Mouse (Mus musculus) embryonic facial prominence, embryonic 15.5 days (tissue): ENCODE results near the gene Zfp280b. TPM values are rescaled to one million over a fixed set of nuclear protein-coding genes. Genes with fewer than 3 reads are reported as not detected.

Experiments used
- ATAC-seq: fragments of 200-750 bp; cut with Nextera tagmentation; 2 replicates; pipeline ENCODE4 v1.8.0; 2017; ENCODE audit warnings: low read depth, moderate TSS enrichment; ENCODE audit not compliant: insufficient number of reproducible peaks, low FRiP score, low TSS enrichment
- H3K27ac ChIP-seq: fragments of 300-500 bp; sonication (generic); replicated peaks from 2 replicates; pipeline ENCODE4 v1.5.1; 2015; ENCODE audit warnings: mild to moderate bottlenecking, inconsistent platforms
- H3K27me3 ChIP-seq: fragments of 300-500 bp; sonication (generic); 2 replicates; pipeline ENCODE4 v1.6.1; 2015; ENCODE audit warnings: inconsistent platforms
- H3K36me3 ChIP-seq: fragments of 300-500 bp; sonication (generic); 2 replicates; pipeline ENCODE4 v1.6.1; 2015; ENCODE audit warnings: mild to moderate bottlenecking, inconsistent platforms
- H3K4me1 ChIP-seq: fragments of 300-500 bp; sonication (generic); 2 replicates; pipeline ENCODE4 v1.6.1; 2015; ENCODE audit warnings: inconsistent platforms
- H3K4me2 ChIP-seq: fragments of 300-500 bp; sonication (generic); replicated peaks from 2 replicates; pipeline ENCODE4 v1.6.1; 2015; ENCODE audit warnings: mild to moderate bottlenecking, inconsistent platforms
- H3K4me3 ChIP-seq: fragments of 300-500 bp; sonication (generic); replicated peaks from 2 replicates; pipeline ENCODE4 v1.5.1; 2015; ENCODE audit warnings: mild to moderate bottlenecking, inconsistent platforms
- H3K9ac ChIP-seq: fragments of 300-500 bp; sonication (generic); 2 replicates; pipeline ENCODE4 v1.6.1; 2015; ENCODE audit warnings: inconsistent platforms
- H3K9me3 ChIP-seq: fragments of 300-500 bp; sonication (generic); replicated peaks from 2 replicates; pipeline ENCODE4 v1.6.1; 2016; ENCODE audit warnings: inconsistent platforms
- WGBS: fragments of 180-500 bp; shearing (Covaris S2); methylation state at CpG from one replicate; pipeline ENCODE4 v1.1.7; 2015; 5-methylcytosine and 5-hydroxymethylcytosine counted together
- polyA plus RNA-seq: library from polyadenylated mRNA; unstranded; fragments of >200 nt; fragmentation: Nextera tagmentation; extraction: Ambion mirVana; gene quantifications from 2 replicates; pipeline ENCODE4 v1.2.1, GENCODE M21; 2015

Zfp280b gene
- polyA plus RNA-seq, 1 experiment from 2014 or later = 16.4 TPM

DNA sequence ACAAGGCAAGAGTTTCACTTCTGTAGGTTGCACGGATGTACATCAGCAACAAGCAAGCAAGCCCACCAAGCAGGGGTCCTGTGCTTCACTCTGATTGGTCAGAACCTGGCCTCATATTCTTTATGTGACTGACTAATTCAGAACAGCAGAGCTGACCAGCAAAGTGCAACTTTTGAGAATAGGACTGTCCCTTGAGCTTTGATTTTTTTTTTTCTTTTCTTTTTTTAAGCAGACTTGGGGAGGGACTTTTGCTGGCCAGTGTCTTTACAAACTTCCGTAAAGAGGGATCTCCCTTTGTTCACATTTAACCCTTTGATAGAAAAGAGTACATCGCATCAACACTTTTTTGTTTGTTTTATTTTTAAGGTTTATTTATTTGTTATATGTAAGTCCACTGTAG is 22.6 kb upstream of the Zfp280b start:
- no peak overlapping the region for H3K4me3 ChIP-seq
- H3K9ac ChIP-seq = no peak overlapping the region
- H3K4me2 ChIP-seq = no peak overlapping the region
- H3K27ac ChIP-seq = no peak overlapping the region
- whole genome bisulfite sequencing = 74% methylated on average over 3 of the region's 3 CpGs
- H3K4me1 ChIP-seq = no peaks in the 10 kb centered on the region
- H3K36me3 ChIP-seq = no peaks in the 10 kb centered on the region
- no peaks in the 10 kb centered on the region for H3K27me3 ChIP-seq
- no peak for ATAC-seq
- no peaks in the 10 kb centered on the region for H3K9me3 ChIP-seq

DNA sequence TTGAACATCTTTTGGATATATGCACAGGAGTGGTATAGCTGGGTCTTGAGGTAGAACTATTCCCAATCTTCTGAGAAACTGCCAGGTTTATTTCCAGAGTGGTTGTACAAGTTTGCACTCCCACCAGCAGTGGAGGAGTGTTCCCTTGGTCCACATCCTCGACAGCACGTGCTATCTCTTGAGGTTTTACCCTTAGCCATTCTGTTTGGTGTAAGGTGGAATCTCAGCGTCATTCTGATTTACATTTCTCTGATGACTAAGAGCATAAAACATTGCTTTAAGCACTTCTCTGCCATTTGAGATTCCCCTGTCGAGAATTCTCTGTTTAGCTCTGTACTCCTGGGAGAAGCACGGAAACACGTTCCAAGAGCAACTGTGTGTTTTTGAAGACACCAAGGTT is 19.5 kb upstream of the Zfp280b start:
- 67% methylated on average over 6 of the region's 6 CpGs for WGBS
- no peak for ATAC-seq
- Histone ChIP-seq H3K4me1 (no peaks in the 10 kb centered on the region), H3K9me3 (no peaks in the 10 kb centered on the region), H3K27ac (no peak overlapping the region), H3K27me3 (no peaks in the 10 kb centered on the region), H3K36me3 (no peaks in the 10 kb centered on the region), H3K4me3 (no peak overlapping the region), H3K4me2 (no peak overlapping the region), H3K9ac (no peak overlapping the region)

DNA sequence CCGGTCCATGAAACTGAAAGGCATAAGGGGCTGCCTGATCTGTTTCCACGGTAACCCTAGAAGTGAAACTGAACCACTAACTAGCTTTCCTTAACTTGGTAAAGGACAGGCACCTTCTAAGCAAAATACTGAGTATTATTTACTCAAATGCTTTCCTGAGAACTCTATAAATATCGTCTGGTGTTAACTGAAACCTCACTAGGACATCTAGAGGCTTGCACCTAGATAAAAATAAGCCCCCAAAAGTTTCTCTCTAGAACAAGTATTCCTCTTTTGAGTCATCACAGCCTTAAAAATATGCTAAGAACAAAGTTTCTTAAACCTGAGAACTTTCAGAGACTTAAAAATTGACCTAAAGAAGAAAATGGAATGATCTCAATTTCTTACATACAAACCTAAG is 15.6 kb upstream of the Zfp280b start:
- Histone ChIP-seq H3K9me3 (no peaks in the 10 kb centered on the region), H3K27ac (no peak overlapping the region), H3K27me3 (no peaks in the 10 kb centered on the region), H3K4me3 (no peak overlapping the region), H3K4me2 (no peak overlapping the region), H3K36me3 (no peaks in the 10 kb centered on the region), H3K4me1 (no peaks in the 10 kb centered on the region), H3K9ac (no peak overlapping the region)
- WGBS = 91% methylated on average over 3 of the region's 3 CpGs
- ATAC-seq = no peak

DNA sequence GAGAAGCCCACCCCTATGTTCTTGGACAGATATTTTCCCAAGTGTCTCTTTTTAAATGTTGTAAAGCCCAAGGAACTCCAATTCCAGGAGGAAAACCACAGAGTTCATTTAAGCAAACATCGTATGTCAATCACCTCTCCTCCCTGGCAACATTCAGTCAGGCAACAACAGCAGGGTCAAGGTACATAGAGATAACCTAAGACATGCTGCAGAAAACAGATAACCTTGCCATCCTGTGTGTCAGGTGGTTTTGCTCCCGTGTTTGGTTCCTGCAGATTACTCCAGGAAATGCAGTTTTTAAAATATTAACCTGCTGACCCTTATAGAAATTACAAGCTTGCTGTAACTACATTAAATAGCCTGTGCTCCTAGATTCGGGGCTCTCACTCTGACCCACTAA is 10.7 kb upstream of the Zfp280b start:
- Histone ChIP-seq H3K9me3 (no peaks in the 10 kb centered on the region), H3K27ac (no peak overlapping the region), H3K9ac (no peak overlapping the region), H3K27me3 (no peaks in the 10 kb centered on the region), H3K4me1 (no peaks in the 10 kb centered on the region), H3K36me3 (no peaks in the 10 kb centered on the region), H3K4me2 (no peak overlapping the region), H3K4me3 (no peak overlapping the region)
- ATAC-seq = no peak
- 68% methylated on average over 3 of the region's 3 CpGs for WGBS

DNA sequence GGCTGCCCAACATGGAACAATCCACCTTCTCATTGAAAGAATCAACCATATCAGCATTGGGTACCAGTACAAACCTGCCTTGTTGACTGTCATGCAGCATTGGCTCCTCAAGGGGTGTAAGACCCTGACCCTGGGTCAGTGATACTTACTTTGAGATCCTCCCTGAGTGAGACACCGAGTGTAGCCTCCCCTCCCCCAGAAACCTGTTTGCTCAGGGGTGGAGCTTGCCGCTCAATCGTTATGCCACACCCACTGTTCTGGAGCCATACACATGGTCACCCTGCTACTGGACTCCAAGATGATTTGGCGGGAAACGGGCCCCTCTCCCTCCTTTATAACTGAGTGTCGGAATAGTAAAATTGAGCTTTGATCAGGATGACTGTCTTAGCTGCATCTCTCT is 8.5 kb upstream of the Zfp280b start:
- ATAC-seq = no peak
- H3K4me3 ChIP-seq = no peak overlapping the region

DNA sequence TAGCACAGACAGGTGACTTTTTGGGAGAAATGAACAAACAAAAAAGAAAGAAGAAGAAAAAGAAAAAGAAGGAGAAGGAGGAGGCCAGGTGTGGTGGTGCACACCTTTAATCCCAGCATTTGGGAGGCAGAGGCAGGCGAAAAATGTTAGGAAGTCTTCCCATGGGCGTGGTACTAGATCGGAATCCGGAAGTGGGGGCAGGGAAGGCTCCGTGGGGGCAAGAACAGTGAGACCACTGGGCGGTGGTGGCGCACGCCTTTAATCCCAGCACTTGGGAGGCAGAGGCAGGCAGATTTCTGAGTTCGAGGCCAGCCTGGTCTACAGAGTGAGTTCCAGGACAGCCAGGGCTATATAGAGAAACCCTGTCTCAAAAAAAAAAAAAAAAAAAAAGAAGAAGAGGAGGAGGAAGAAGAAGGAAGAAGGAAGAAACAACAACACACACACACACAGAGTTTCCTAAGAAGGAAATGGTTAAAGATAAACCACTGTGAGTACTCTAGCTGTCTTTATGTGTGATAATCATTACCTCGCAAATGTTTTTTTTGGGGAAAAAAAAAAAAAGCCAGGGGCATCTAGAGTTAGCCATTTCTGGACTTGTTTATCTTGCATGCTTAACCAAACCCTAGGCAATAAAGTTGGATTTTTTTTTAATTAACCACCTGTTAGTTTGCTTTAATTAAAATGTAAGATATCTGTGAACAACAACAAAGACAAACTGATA is 6.8 kb upstream of the Zfp280b start:
- no peak overlapping the region for H3K9ac ChIP-seq
- 95% methylated on average over 10 of the region's 10 CpGs for WGBS
- H3K27ac ChIP-seq = no peak overlapping the region
- H3K27me3 ChIP-seq = no peaks in the 10 kb centered on the region
- H3K36me3 ChIP-seq = no peaks in the 10 kb centered on the region
- H3K4me3 ChIP-seq = no peak overlapping the region
- no peaks in the 10 kb centered on the region for H3K4me1 ChIP-seq
- no peak for ATAC-seq
- H3K4me2 ChIP-seq = no peak overlapping the region
- H3K9me3 ChIP-seq = no peaks in the 10 kb centered on the region

More for the DNA sequence above, 8.5 kb upstream of the Zfp280b start:
- Histone ChIP-seq H3K9me3 (no peaks in the 10 kb centered on the region), H3K4me2 (no peak overlapping the region), H3K27me3 (no peaks in the 10 kb centered on the region), H3K9ac (no peak overlapping the region), H3K27ac (no peak overlapping the region), H3K36me3 (no peaks in the 10 kb centered on the region), H3K4me1 (no peaks in the 10 kb centered on the region)
- WGBS = 94% methylated on average over 6 of the region's 6 CpGs

DNA sequence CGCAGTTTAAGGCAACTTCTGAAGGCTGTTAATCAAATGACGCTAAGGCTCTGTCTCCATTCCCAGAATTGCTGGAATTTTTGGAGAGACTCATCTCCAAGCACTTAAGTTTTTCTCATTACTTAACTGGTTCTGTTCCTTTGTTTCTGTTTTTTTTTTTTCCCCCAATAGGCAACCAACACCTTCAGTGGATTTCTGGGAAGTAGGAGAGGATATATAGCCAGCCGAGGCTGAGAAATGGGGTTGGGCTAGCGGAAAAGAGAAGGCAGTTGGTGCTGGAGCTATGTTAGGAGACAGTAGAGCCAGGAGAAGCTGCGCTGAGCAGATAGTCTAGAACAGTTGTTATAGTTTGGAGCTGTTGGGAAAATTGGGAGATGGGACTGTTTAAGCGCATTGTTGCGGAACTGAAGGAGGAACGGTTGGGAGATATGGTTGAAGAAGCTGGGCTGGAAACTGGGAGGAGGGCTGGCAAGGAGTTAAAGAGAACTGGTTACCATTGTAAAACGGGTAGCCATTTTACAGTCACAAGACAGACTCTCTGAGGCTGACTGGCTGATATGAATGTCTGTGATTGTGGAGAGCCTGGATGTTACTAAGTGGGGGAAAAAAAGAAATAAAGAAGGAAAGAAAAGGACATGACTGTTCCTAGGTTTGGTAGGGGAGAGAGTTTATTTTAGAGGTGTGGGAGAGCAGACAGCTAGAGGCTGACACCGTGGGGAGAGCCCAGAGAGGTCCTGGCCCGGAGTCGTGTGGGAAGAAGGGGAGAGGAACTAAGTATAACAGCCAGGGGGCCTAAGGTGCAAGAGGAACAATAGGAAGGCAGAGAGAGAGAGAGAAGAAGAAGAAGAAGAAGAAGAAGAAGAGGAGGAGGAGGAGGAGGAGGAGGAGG is 5.1 kb upstream of the Zfp280b start:
- no peaks in the 10 kb centered on the region for H3K27me3 ChIP-seq
- no peaks in the 10 kb centered on the region for H3K4me1 ChIP-seq
- WGBS = 61% methylated on average over 12 of the region's 12 CpGs

DNA sequence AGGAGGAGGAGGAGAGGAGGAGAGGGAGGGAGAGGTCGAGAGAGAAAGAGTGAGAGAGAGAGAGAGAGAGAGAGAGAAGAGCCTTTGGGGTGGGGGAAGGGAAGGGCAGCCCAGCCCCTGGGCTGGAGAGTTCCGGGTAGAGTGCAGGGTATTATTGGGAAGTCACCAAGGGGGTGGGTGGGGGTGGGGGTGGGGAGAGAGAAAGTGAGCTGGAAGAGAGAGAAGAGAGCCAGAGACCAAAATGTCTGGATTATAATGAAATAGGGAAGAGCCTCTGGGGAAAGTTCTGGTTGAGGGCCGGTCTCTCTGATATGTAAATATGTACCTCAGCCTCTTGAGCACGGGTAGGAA is 4.5 kb upstream of the Zfp280b start:
- Histone ChIP-seq H3K9ac (no peak overlapping the region), H3K36me3 (no peaks in the 10 kb centered on the region), H3K9me3 (no peaks in the 10 kb centered on the region), H3K4me2 (no peak overlapping the region), H3K27ac (no peak overlapping the region), H3K4me3 (no peak overlapping the region), H3K4me1 (no peaks in the 10 kb centered on the region), H3K27me3 (no peaks in the 10 kb centered on the region)
- no peak for ATAC-seq
- 16% methylated on average over 4 of the region's 4 CpGs for WGBS

More for the DNA sequence above, 5.1 kb upstream of the Zfp280b start:
- ATAC-seq = no peak
- H3K27ac ChIP-seq = no peak overlapping the region
- H3K4me2 ChIP-seq = no peak overlapping the region
- no peak overlapping the region for H3K9ac ChIP-seq
- no peaks in the 10 kb centered on the region for H3K9me3 ChIP-seq
- H3K4me3 ChIP-seq = no peak overlapping the region
- no peaks in the 10 kb centered on the region for H3K36me3 ChIP-seq

DNA sequence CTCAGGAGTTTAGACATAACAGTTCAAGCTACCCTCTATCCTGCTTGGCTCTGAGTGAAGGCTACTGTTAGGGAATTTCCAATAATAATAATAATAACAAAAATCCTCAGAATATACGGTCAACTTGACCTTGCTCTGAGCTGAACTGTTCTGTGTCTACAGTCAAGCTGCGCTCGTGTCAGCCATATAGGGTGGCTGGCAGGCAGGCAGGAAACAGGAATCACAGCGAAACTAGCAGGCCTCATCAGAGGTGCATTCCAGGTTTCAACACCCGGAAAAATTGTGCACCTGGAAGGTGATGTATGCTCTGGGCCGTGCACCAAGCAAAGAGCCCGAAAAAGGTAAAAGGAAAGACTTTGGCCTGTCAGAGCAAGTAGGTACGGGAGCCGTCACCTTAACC is 4.1 kb upstream of the Zfp280b start:
- 61% methylated on average over 9 of the region's 9 CpGs for WGBS
- Histone ChIP-seq H3K27ac (no peak overlapping the region), H3K4me2 (no peak overlapping the region), H3K4me3 (no peak overlapping the region), H3K36me3 (no peaks in the 10 kb centered on the region), H3K27me3 (no peaks in the 10 kb centered on the region), H3K9me3 (no peaks in the 10 kb centered on the region), H3K4me1 (no peaks in the 10 kb centered on the region), H3K9ac (no peak overlapping the region)
- ATAC-seq = no peak

DNA sequence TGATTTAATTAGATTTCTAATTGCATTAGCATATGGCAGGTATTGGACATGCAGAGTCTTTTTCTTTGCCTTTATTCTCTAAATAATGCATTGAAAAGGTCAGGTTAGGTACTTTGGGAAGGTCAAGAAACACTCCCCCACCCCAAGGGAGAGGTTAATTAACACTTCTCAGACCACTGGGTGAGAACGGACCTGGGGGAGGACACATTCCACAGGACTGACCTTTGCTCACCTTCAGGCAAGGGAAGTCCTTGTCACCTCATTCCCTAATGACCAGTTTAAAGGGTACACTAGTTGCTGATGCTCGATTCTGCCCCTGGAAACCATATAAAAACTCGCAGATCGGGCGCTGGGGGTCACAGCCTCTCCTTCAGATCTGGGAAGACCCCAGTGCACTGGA is 3.2 kb upstream of the Zfp280b start:
- Histone ChIP-seq H3K27me3 (no peaks in the 10 kb centered on the region), H3K4me1 (no peaks in the 10 kb centered on the region), H3K36me3 (no peaks in the 10 kb centered on the region), H3K4me2 (no peak overlapping the region), H3K9ac (no peak overlapping the region), H3K9me3 (no peaks in the 10 kb centered on the region), H3K27ac (no peak overlapping the region), H3K4me3 (no peak overlapping the region)
- ATAC-seq = no peak
- WGBS = 72% methylated on average over 5 of the region's 5 CpGs

DNA sequence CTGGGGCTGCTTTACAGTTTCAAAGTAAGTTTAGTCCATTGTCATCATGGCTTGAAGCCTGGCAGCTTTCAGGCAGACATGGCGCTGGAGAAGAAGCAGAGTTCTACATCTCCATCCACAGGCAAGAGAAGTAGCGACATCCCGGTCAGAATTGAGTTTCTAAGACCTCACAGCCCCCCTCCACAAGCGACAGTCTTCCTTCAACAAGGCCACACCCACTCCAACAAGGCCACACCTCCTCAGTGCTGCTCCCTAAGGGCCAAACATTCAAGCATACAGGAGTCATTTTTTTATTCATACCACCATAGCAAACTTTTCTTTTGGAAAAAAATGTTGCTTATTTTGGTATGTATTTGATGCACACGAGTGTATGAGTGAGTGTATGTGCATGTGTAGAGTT is 2.0 kb upstream of the Zfp280b start:
- Histone ChIP-seq H3K9ac (no peak overlapping the region), H3K27me3 (no peaks in the 10 kb centered on the region), H3K9me3 (no peaks in the 10 kb centered on the region), H3K36me3 (no peaks in the 10 kb centered on the region), H3K4me1 (no peaks in the 10 kb centered on the region), H3K4me3 (no peak overlapping the region), H3K4me2 (no peak overlapping the region), H3K27ac (no peak overlapping the region)
- WGBS = 63% methylated on average over 5 of the region's 5 CpGs
- ATAC-seq = no peak
